Mouse (Mus musculus) hindbrain, embryonic 13.5 days (tissue): ENCODE results near the gene Rnf145. TPM values are rescaled to one million over a fixed set of nuclear protein-coding genes. Genes with fewer than 3 reads are reported as not detected.

Experiments used
- ATAC-seq: fragments of 200-750 bp; cut with Nextera tagmentation; 2 replicates; pipeline ENCODE4 v1.8.0; 2017; ENCODE audit warnings: moderate TSS enrichment; ENCODE audit not compliant: low FRiP score
- H3K27ac ChIP-seq: fragments of 300-500 bp; sonication (generic); 2 replicates; pipeline ENCODE4 v1.5.1; 2015; ENCODE audit warnings: inconsistent platforms, mild to moderate bottlenecking, moderate library complexity
- H3K27me3 ChIP-seq: fragments of 300-500 bp; sonication (generic); 2 replicates; pipeline ENCODE4 v1.6.1; 2015; ENCODE audit warnings: mild to moderate bottlenecking, inconsistent platforms
- H3K36me3 ChIP-seq: fragments of 300-500 bp; sonication (generic); 2 replicates; pipeline ENCODE4 v1.6.1; 2015; ENCODE audit warnings: mild to moderate bottlenecking, inconsistent platforms
- H3K4me1 ChIP-seq: fragments of 300-500 bp; sonication (generic); replicated peaks from 2 replicates; pipeline ENCODE4 v1.6.1; 2015; ENCODE audit warnings: inconsistent platforms
- H3K4me2 ChIP-seq: fragments of 300-500 bp; sonication (generic); 2 replicates; pipeline ENCODE4 v1.6.1; 2015; ENCODE audit warnings: inconsistent platforms, mild to moderate bottlenecking, moderate library complexity
- H3K4me3 ChIP-seq: fragments of 300-500 bp; sonication (generic); 2 replicates; pipeline ENCODE4 v1.5.1; 2015; ENCODE audit warnings: mild to moderate bottlenecking, inconsistent platforms
- H3K9ac ChIP-seq: fragments of 300-500 bp; sonication (generic); 2 replicates; pipeline ENCODE4 v1.6.1; 2015; ENCODE audit warnings: mild to moderate bottlenecking, inconsistent platforms
- H3K9me3 ChIP-seq: fragments of 300-500 bp; sonication (generic); 2 replicates; pipeline ENCODE4 v1.6.1; 2016; ENCODE audit warnings: inconsistent platforms
- WGBS: fragments of 180-500 bp; shearing (Covaris S2); methylation state at CpG from one replicate; pipeline ENCODE4 v1.1.7; 2015; 5-methylcytosine and 5-hydroxymethylcytosine counted together
- polyA plus RNA-seq: library from polyadenylated mRNA; unstranded; fragments of >200 nt; fragmentation: Nextera tagmentation; extraction: Ambion mirVana; gene quantifications from 2 replicates; pipeline ENCODE4 v1.2.1, GENCODE M21; 2015

Gene Rnf145
- 108 and 111 TPM in 2 replicates for polyA plus RNA-seq

DNA sequence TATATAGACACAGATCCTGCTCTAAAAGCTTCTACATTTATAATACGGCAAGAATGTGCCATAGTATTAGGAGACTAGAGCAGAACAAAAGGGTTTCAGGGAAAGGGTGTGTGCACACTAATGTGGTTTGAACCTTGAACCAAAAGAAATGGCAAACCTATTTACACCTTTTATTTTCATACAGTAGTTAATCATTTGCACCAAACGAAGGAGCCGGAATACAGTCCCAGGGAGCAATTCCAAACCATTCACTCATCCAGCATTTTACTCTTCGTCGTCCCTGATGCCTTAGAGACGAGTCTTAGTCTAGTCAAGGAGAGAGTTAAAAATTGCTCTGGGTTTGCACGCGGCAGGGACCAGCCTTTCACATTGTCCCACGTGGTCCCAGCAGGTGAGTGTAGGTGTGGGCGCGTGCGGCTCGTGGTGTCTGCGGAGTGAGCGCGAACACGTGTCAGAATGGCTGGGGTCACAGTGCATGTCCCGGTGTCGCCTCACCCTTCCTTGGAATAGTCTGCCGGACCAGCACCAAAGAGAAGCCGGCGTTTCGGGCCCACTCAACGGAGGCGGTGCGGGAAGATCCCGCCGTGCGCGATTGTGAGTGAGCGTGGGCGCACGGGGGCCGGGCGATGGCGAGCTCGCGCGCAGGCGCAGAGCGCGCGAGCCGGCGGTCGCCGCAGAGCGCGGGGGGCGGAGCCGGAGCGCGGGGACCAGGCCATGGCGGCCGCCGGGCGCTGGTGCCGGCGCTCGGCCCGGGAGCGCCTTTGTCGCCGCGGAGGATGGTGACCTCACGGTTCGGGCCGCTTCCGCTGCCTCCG is at the start of gene Rnf145:
Gene Rnf145, plus strand, starts transcription at position 684 of the 815 bp plus-strand sequence.
- Histone ChIP-seq H3K4me1 (peaks cover 29% of the 10 kb centered on the region), H3K27ac (peak within 1 kb of the TSS; percentile 98), H3K4me3 (peak within 1 kb of the TSS; percentile 95), H3K9me3 (no peaks in the 10 kb centered on the region), H3K4me2 (peak within 1 kb of the TSS; percentile 90), H3K27me3 (no peaks in the 10 kb centered on the region), H3K9ac (peak within 1 kb of the TSS; percentile 97), H3K36me3 (no peaks in the 10 kb centered on the region)
- peak; percentile 92 for ATAC-seq
- WGBS: under 1% methylated on average over 49 of the region's 70 CpGs

DNA sequence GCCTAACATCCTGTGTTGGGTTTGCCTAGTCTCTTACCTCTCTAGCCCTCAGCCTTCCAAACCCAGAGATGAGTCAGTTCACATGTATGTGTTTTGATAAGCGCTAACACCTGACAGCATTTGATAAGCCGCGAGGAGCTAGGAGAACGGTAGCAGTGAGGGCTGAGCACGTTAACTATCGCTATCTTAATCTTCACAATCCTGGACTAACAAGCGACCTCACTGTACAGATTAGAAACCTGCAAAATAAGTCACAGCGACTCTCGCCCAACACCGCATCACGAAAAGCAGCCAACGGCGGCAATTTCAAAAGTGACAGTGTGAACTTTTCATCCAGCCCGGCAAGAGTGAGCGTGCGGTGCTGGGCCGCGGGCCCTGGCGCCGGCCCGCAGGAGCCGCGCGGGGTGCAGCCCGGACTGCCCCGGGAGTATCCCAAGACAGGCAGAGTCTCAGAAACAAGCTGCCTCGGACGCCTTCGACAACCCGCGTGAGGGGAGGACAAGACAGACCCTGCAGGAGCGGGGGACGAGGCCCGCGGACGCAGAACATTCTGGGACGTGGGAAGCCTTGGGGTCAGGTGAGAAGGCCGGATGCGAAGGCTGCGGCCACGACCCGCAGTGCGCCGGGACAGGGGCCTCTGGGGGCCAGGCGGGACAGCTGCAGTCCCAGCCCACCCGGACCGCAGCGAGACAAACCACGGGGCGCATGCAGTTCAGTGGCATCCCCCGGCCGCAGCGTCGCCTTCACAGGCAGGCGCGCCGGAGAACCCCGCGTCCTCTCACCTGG is 48.9 kb upstream of the Rnf145 start:
- Histone ChIP-seq H3K4me2 (peak overlapping the region; percentile 87), H3K4me1 (peaks cover 23% of the 10 kb centered on the region), H3K9ac (peak overlapping the region; percentile 97), H3K27me3 (no peaks in the 10 kb centered on the region), H3K9me3 (no peaks in the 10 kb centered on the region), H3K4me3 (peak overlapping the region; percentile 93), H3K36me3 (peaks cover 13% of the 10 kb centered on the region), H3K27ac (peak overlapping the region; percentile 89)
- peak; percentile 86 for ATAC-seq
- 2% methylated on average over 59 of the region's 59 CpGs for WGBS

DNA sequence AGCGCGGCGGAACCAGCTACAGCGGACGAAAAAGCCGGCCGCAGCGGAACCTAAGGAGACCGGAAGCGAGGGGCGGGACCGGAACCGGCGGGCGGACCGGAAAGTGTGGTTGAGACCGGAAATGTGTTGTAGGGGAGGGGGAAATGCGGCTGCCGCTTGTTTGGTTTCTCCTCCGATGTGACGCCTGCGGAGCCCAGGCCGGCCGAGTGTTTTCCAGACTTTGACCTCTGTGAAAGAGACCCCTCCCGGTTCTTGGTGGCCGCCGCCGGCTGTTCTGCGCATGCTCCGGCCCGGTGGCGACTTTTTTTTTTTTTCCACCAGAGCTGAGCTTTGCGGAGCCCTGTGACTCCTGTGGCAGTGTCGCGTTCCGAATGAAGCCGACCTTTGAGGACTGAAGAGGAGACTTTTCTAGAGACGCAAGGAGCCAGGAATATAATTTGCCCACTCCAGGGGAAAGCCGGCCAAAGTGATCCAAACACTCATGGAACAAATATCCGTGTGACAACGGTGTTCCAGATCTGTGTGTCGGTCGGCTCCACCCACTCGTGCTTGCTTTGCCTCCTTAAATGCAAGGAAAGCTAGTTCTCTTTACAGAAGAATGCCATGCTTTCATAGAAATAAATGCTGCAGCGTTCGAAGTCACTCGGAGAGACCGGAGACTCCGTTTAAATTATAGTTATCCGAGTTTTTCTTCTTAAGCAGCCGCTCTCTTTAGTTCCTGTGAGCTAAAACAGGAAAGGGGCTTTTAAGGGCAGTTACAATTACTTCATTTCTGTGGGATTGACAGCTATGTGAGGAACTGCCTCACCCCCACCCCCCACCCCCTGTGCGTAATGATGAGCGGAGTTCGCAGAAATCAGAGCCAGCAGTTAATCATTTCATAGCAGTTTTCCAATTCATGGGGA is 48.1 kb upstream of the Rnf145 start, which contains the start of gene Ublcp1:
Gene Ublcp1, minus strand, starts transcription at position 67 of the 905 bp plus-strand sequence.
- Histone ChIP-seq H3K9me3 (no peaks in the 10 kb centered on the region), H3K27ac (peak within 1 kb of the TSS; percentile 89), H3K27me3 (no peaks in the 10 kb centered on the region), H3K4me2 (peak within 1 kb of the TSS; percentile 87), H3K36me3 (peaks cover 6% of the 10 kb centered on the region), H3K4me1 (peaks cover 23% of the 10 kb centered on the region), H3K4me3 (peak within 1 kb of the TSS; percentile 93), H3K9ac (peak within 1 kb of the TSS; percentile 97)
- under 1% methylated on average over 54 of the region's 54 CpGs for WGBS
- ATAC-seq: peak; percentile 95

DNA sequence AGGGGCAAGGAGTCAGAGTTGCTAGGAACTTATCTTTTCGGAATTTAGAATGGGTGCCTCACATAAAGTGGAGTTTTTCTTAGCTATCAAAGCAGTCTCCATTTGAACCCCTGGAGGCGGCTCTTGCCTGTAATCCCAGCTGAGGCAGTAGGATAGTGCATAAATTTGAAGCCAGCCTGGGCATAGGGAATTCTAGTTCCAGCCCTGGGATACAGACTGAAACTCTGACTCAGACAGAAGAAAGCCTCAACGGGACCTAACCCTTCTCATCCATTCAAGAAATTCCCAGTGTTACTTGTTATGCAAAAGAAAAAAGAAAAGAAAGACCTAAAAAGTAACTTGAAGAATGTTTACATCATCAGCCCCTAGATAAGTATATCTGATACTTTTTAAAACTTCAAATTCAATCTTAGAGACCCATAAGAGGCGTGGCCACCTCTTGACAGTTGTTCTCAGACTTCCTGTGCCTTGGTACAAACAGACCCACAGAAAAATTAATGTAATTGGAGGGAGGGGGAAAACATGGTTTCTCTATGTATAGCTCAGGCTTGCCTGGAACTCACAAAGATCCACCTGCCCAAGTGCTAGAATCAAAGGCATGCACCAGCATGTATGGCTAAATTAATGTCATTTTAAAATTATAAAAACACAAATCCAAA is 47.3 kb upstream of the Rnf145 start:
- ATAC-seq: no peak
- whole genome bisulfite sequencing: 33% methylated on average over 4 of the region's 4 CpGs

DNA sequence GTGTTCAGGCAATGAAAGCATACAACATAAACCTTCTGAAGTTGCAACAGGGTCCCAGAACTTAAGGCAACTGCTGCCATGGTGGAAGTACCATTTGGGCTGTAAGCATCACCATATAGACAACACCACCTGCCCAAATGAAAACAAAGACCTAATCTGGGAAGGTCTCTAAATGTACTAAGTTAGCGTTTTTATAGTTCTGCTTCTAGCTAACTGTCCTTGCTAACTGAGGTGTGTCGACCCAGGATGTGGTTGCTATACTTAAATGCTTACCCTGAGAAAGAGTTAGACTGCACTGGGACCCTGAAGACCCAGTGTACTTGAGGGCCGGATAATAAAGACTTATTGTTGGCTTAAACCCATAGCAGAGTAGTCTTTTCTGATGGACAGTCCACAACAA is 43.3 kb upstream of the Rnf145 start:
- H3K27ac ChIP-seq: no peak overlapping the region
- no peak overlapping the region for H3K4me3 ChIP-seq
- H3K27me3 ChIP-seq: no peaks in the 10 kb centered on the region
- ATAC-seq: no peak
- 77% methylated on average over 3 of the region's 3 CpGs for WGBS
- H3K4me1 ChIP-seq: peaks cover 10% of the 10 kb centered on the region
- no peak overlapping the region for H3K9ac ChIP-seq
- H3K9me3 ChIP-seq: no peaks in the 10 kb centered on the region
- H3K36me3 ChIP-seq: no peaks in the 10 kb centered on the region
- H3K4me2 ChIP-seq: no peak overlapping the region

More for the DNA sequence above, 47.3 kb upstream of the Rnf145 start:
- Histone ChIP-seq H3K36me3 (no peaks in the 10 kb centered on the region), H3K4me1 (peaks cover 23% of the 10 kb centered on the region), H3K4me2 (peak overlapping the region; percentile 87), H3K9ac (peak overlapping the region; percentile 97), H3K4me3 (peak overlapping the region; percentile 93), H3K27me3 (no peaks in the 10 kb centered on the region), H3K9me3 (no peaks in the 10 kb centered on the region), H3K27ac (peak overlapping the region; percentile 89)

DNA sequence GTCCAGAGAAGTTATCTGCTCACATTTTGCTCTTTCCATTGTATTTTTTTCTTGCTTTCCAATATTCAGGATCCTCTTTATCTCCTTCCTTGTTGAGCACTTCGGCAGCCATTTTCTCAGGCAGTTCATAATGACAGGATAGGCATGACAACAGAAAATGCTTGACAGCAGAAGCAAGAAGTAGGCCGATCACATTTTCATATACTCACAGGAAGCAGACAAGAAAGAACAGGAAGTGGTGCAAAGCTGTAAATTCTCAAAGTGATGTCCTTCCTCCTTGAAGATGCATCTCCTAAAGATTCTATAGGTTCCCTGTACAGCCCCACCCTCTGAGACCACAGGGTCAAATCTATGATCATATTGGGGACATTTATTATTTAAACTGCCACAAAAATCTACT is 42.3 kb upstream of the Rnf145 start:
- no peak for ATAC-seq
- no peaks in the 10 kb centered on the region for H3K36me3 ChIP-seq
- H3K9me3 ChIP-seq: no peaks in the 10 kb centered on the region
- WGBS: 91% methylated on average over 2 of the region's 2 CpGs
- H3K9ac ChIP-seq: no peak overlapping the region
- no peak overlapping the region for H3K4me3 ChIP-seq
- H3K27ac ChIP-seq: no peak overlapping the region
- no peak overlapping the region for H3K4me2 ChIP-seq
- H3K27me3 ChIP-seq: no peaks in the 10 kb centered on the region
- peaks cover 4% of the 10 kb centered on the region for H3K4me1 ChIP-seq

DNA sequence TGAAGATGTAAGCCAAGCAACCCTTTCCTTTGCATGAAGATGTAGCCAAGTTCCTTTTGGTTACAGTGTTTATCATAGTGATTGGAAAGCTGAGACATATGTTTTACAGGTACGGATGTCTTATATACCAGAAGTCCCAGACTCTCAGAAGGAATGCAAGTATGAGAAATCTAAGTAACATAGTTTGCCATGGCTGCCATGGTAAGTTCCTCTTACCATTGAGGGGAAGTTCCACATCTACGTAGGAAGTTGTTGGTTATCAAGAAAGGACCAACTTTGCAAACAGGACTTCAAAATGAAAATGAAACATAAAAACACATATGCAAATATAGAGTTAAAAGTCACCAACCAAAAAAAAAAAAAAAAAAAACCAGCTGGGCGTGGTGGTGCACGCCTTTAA is 40.4 kb upstream of the Rnf145 start:
- H3K27ac ChIP-seq: no peak overlapping the region
- H3K4me1 ChIP-seq: no peaks in the 10 kb centered on the region
- H3K4me2 ChIP-seq: no peak overlapping the region
- H3K9ac ChIP-seq: no peak overlapping the region
- no peaks in the 10 kb centered on the region for H3K36me3 ChIP-seq
- ATAC-seq: no peak
- H3K27me3 ChIP-seq: no peaks in the 10 kb centered on the region
- H3K4me3 ChIP-seq: no peak overlapping the region
- H3K9me3 ChIP-seq: no peaks in the 10 kb centered on the region
- 87% methylated on average over 4 of the region's 4 CpGs for WGBS

DNA sequence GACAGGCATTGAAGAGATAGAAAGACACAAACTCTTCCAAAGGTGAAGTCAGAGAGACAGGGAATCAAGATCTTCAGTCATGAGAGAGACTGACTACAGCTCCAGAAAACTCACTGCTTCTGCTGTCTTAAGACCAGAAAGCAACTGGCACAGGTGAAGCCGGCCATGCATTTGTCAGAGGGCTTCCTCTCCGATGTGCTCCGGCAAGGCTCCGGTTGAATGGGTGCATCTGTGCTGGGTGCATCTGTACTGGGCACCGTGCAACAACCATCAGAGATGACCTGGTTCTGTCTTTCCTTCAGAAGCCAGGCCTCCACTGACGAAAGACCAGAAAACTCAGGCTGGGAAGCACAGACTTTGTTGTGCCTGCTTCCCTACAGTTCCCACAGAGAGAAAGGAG is 38.5 kb upstream of the Rnf145 start:
- no peak for ATAC-seq
- Histone ChIP-seq H3K4me1 (no peaks in the 10 kb centered on the region), H3K4me2 (no peak overlapping the region), H3K27ac (no peak overlapping the region), H3K36me3 (no peaks in the 10 kb centered on the region), H3K27me3 (no peaks in the 10 kb centered on the region), H3K4me3 (no peak overlapping the region), H3K9ac (no peak overlapping the region), H3K9me3 (no peaks in the 10 kb centered on the region)
- WGBS: 90% methylated on average over 6 of the region's 6 CpGs

DNA sequence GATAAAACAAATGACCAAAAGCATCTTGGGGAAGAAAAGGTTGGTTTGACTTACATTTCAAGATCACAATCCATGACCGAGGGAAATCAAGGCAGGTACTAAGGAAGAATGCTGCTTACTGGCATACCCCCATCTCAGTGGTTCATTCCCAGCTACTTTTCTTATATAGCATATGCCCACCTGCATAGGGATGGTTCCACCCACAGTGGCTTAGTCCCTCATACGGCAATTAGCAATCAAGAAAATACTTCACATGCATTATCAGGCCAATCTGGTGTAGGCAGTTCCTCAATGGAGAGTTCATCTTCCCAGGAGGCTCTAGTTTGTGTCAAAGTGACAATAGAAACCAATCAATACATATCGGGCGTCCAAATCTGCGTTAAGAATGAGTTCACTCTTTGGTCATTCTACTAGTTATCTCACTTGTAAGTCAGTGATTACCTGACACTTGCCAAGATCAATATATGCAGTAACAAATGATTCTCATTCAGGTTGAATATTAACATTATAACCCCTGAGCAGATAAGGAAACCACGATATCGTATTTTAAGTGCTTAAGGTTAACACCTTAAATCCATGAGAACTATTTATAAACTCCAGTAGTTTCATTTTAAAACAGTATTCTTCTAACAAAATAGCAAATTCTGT is 33.6 kb upstream of the Rnf145 start:
- no peaks in the 10 kb centered on the region for H3K9me3 ChIP-seq
- WGBS: 91% methylated on average over 7 of the region's 7 CpGs
- H3K36me3 ChIP-seq: no peaks in the 10 kb centered on the region
- H3K27ac ChIP-seq: no peak overlapping the region
- H3K4me2 ChIP-seq: no peak overlapping the region
- H3K4me1 ChIP-seq: no peaks in the 10 kb centered on the region
- no peak overlapping the region for H3K9ac ChIP-seq
- H3K27me3 ChIP-seq: no peaks in the 10 kb centered on the region
- ATAC-seq: no peak
- H3K4me3 ChIP-seq: no peak overlapping the region

DNA sequence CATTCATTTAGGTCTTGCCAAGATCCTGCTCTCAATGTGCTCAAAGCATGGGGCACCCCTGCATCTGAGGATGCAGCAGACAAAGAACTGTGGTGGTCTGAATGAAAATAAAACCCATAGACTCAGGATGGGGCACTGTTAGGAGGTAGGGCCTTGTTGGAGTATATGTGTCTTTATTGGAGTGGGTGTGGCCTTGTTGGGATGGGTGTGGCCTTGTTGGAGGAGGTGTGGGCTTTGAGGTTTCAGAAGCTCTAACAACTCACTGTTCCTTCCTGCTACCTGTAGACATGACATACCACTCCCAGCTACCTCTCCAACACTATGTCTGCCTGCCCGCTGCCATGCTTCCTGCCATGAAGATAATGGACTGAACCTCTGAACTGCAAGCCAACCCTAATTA is 29.6 kb upstream of the Rnf145 start:
- Histone ChIP-seq H3K4me1 (no peaks in the 10 kb centered on the region), H3K4me3 (no peak overlapping the region), H3K36me3 (no peaks in the 10 kb centered on the region), H3K9me3 (no peaks in the 10 kb centered on the region), H3K4me2 (no peak overlapping the region), H3K9ac (no peak overlapping the region), H3K27me3 (no peaks in the 10 kb centered on the region), H3K27ac (no peak overlapping the region)
- WGBS: 100% methylated on average over 1 of the region's 1 CpGs
- no peak for ATAC-seq

DNA sequence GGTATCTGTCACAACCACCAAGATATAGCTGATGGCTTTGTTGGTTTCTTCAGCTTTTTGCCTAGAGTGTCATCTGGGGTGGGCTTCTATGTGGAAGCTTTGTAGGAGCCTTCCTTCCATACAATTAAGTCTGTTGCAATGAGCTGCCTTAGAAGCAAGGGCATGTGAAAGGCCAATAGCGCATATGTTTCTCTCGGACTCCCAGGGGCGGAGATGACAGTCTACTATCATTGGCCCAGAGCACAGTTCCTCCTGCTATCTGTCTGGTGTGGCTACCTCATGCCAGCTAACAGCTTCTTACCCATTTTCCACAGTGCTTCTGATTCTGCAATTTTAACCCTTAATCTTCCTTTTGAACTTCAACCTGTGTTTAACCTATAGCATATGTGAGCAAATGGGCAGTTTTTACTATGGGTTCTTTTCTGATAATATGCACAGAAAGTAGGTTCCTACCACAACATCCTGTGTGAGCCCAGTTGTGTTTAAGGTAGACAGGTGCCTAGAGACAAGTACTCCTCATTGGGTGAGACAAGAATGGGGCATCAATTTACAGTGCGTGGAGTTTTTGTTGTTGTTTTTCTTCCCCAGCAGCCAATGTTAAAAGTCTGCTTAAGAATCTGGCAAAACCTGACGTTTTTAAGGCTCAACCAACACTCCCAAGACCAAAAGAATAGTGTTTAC is 24.0 kb upstream of the Rnf145 start:
- H3K27me3 ChIP-seq: no peaks in the 10 kb centered on the region
- no peak overlapping the region for H3K9ac ChIP-seq
- H3K4me2 ChIP-seq: no peak overlapping the region
- H3K4me3 ChIP-seq: no peak overlapping the region
- H3K36me3 ChIP-seq: no peaks in the 10 kb centered on the region
- H3K4me1 ChIP-seq: no peaks in the 10 kb centered on the region
- H3K27ac ChIP-seq: no peak overlapping the region
- WGBS: 89% methylated on average over 5 of the region's 5 CpGs
- H3K9me3 ChIP-seq: no peaks in the 10 kb centered on the region
- ATAC-seq: no peak
